Mouse (Mus musculus): Measurements from ENCODE around the gene Mrm1. TPM values are rescaled to one million over a fixed set of nuclear protein-coding genes. Genes with fewer than 3 reads are reported as not detected.

The Mrm1 gene
- polyA plus RNA-seq, 1 experiment = 11.4 TPM

DNA sequence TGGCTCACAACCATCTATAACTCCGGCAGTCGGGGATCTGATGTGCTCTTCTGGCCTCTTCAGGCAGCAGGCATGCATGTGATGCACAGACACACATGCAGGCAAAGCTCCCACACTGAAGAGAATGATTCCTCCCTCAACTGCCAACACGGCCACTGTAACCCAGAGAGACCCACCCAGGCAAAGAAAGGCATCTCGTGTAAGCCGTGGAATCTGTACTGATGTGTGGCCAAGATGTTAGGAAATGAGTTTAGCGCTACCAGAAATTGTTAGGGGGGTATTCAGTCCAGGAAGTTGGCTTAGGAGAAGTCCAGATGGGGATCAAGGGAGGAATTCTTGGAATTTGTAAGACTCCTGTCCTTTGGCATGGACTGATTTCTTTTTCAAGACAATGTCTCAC lies 28.9 kb downstream of the Mrm1 start:
- TF ChIP-seq SRF (IDR thresholded peaks at IDR 0.05; ENCODE audit: control insufficient read depth, insufficient read length, low read depth) (no peak), TCF12 (IDR thresholded peaks at IDR 0.05; ENCODE audit: insufficient read depth, poor library complexity, severe bottlenecking) (no peak), CEBPB (IDR thresholded peaks at IDR 0.05; ENCODE audit: insufficient read depth, poor library complexity, severe bottlenecking) (no peak), MYOD1 (IDR thresholded peaks at IDR 0.05; ENCODE audit: control insufficient read depth in 1 of 3, insufficient read length in 2 of 3, low read depth in 2 of 3) (no peak), REST (IDR thresholded peaks at IDR 0.05; ENCODE audit: insufficient read depth, insufficient read length) (no peak), MYOG (IDR thresholded peaks at IDR 0.05; ENCODE audit: control insufficient read depth in 1 of 3, insufficient read depth in 1 of 3, insufficient read length in 2 of 3, low read depth in 2 of 3) (no peak), MAX (IDR thresholded peaks at IDR 0.05; ENCODE audit: low read depth) (no peak), TCF3 (IDR thresholded peaks at IDR 0.05; ENCODE audit: insufficient read length, low read depth) (no peak), E2F4 (IDR thresholded peaks at IDR 0.05; ENCODE audit: insufficient read depth) (no peak), POLR2A (IDR thresholded peaks at IDR 0.05; ENCODE audit: insufficient read length, low read depth) (no peak), POLR2AphosphoS2 (IDR thresholded peaks at IDR 0.05; ENCODE audit: insufficient read length, low read depth) (no peak), USF1 (IDR thresholded peaks at IDR 0.05; ENCODE audit: low read depth) (no peak)
- Histone ChIP-seq H3K4me3 (no peak overlapping the region), H3K27me3 (ENCODE audit: control insufficient read depth, insufficient read depth, insufficient read length) (peaks cover 5% of the 10 kb centered on the region), H3K4me2 (ENCODE audit: low read depth) (no peak overlapping the region), H3K79me2 (ENCODE audit: control insufficient read depth, insufficient read depth) (no peaks in the 10 kb centered on the region), H3ac (ENCODE audit: control insufficient read depth, insufficient read length) (no peak overlapping the region), H3K36me3 (ENCODE audit: control insufficient read depth, insufficient read depth) (no peaks in the 10 kb centered on the region)

DNA sequence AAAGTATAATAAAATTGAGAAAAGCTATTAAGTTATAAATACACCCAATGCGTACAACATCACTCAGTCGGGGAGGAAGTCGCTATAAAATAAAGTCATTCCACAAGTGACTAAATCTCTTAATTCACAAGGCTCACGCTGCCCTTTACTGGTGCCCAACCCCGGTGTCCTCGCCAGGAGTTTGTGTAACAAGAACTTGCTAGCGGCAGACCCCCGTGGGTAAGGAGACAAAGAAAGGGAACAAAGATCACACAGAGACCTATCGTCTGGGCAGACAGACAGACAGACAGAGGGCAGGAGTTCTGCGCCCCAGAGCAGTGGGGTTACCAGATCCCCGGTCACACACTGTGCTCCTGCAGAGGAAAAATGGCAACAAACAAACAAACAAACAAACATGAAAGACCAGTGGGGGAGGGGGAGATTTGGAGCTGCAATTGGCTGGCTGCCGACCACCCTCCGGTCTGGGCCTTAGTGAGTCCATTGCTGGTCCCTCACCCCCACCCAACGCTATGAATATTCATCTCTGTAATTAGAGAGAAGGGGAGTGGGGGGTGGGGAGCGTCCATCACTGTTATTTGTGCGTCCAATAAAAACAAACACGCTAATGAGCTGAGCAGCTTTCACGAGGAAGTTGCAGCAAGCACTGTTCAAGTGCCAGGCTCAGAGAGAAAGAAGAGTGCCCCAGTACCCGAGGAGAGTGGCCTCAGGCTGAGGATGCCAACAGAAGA lies 39.0 kb downstream of the Mrm1 start:
- Histone ChIP-seq H3K36me3 (ENCODE audit: control insufficient read depth, insufficient read depth) (no peaks in the 10 kb centered on the region), H3K27me3 (ENCODE audit: control insufficient read depth, insufficient read depth, insufficient read length) (peaks cover 68% of the 10 kb centered on the region)

DNA sequence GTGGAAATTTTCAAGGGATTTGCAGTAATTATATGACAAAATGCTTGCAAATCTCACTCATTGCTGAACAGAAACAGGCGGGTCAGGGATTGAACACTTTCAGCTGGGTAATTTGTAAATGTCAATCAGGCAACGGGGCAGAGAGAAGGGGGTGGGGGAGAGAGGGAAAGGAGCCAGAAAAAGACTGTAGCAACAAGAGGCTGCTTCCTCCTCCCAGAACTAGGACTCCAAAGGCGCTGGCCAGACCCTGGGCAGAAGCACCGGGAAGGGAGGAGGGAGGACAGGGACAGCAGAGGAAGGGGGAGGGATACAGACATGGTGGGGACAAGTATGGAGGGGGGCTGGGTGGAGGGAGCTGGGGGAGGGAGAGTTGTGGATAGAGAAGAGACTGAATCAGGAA lies 43.8 kb downstream of the Mrm1 start:
- H3ac ChIP-seq (ENCODE audit: control insufficient read depth, insufficient read length) = no peak overlapping the region
- H3K79me2 ChIP-seq (ENCODE audit: control insufficient read depth, insufficient read depth) = no peaks in the 10 kb centered on the region
- TF ChIP-seq MYOG (IDR thresholded peaks at IDR 0.05; ENCODE audit: control insufficient read depth in 1 of 3, insufficient read depth in 1 of 3, insufficient read length in 2 of 3, low read depth in 2 of 3) (no peak), CEBPB (IDR thresholded peaks at IDR 0.05; ENCODE audit: insufficient read depth, poor library complexity, severe bottlenecking) (no peak), SRF (IDR thresholded peaks at IDR 0.05; ENCODE audit: control insufficient read depth, insufficient read length, low read depth) (no peak), TCF12 (IDR thresholded peaks at IDR 0.05; ENCODE audit: insufficient read depth, poor library complexity, severe bottlenecking) (no peak), TCF3 (IDR thresholded peaks at IDR 0.05; ENCODE audit: insufficient read length, low read depth) (no peak), MYOD1 (IDR thresholded peaks at IDR 0.05; ENCODE audit: control insufficient read depth in 1 of 3, insufficient read length in 2 of 3, low read depth in 2 of 3) (no peak), POLR2AphosphoS2 (IDR thresholded peaks at IDR 0.05; ENCODE audit: insufficient read length, low read depth) (no peak), POLR2A (IDR thresholded peaks at IDR 0.05; ENCODE audit: insufficient read length, low read depth) (no peak), MAX (IDR thresholded peaks at IDR 0.05; ENCODE audit: low read depth) (no peak), USF1 (IDR thresholded peaks at IDR 0.05; ENCODE audit: low read depth) (no peak), REST (IDR thresholded peaks at IDR 0.05; ENCODE audit: insufficient read depth, insufficient read length) (no peak), E2F4 (IDR thresholded peaks at IDR 0.05; ENCODE audit: insufficient read depth) (no peak)
- H3K4me2 ChIP-seq (ENCODE audit: low read depth) = no peak overlapping the region
- H3K36me3 ChIP-seq (ENCODE audit: control insufficient read depth, insufficient read depth) = no peaks in the 10 kb centered on the region
- peaks cover 78% of the 10 kb centered on the region for H3K27me3 ChIP-seq (ENCODE audit: control insufficient read depth, insufficient read depth, insufficient read length)
- no peak overlapping the region for H3K4me3 ChIP-seq

More for the DNA sequence above, 39.0 kb downstream of the Mrm1 start:
- Histone ChIP-seq H3ac (ENCODE audit: control insufficient read depth, insufficient read length) (no peak overlapping the region), H3K4me2 (ENCODE audit: low read depth) (no peak overlapping the region), H3K4me3 (no peak overlapping the region), H3K79me2 (ENCODE audit: control insufficient read depth, insufficient read depth) (no peaks in the 10 kb centered on the region)
- TF ChIP-seq SRF (IDR thresholded peaks at IDR 0.05; ENCODE audit: control insufficient read depth, insufficient read length, low read depth) = no peak
- no peak for TF ChIP-seq MYOG (IDR thresholded peaks at IDR 0.05; ENCODE audit: control insufficient read depth in 1 of 3, insufficient read depth in 1 of 3, insufficient read length in 2 of 3, low read depth in 2 of 3)
- no peak for TF ChIP-seq REST (IDR thresholded peaks at IDR 0.05; ENCODE audit: insufficient read depth, insufficient read length)
- no peak for TF ChIP-seq CEBPB (IDR thresholded peaks at IDR 0.05; ENCODE audit: insufficient read depth, poor library complexity, severe bottlenecking)
- no peak for TF ChIP-seq USF1 (IDR thresholded peaks at IDR 0.05; ENCODE audit: low read depth)
- no peak for TF ChIP-seq E2F4 (IDR thresholded peaks at IDR 0.05; ENCODE audit: insufficient read depth)
- TF ChIP-seq TCF12 (IDR thresholded peaks at IDR 0.05; ENCODE audit: insufficient read depth, poor library complexity, severe bottlenecking) = no peak
- no peak for TF ChIP-seq MAX (IDR thresholded peaks at IDR 0.05; ENCODE audit: low read depth)
- TF ChIP-seq POLR2AphosphoS2 (IDR thresholded peaks at IDR 0.05; ENCODE audit: insufficient read length, low read depth) = no peak
- no peak for TF ChIP-seq MYOD1 (IDR thresholded peaks at IDR 0.05; ENCODE audit: control insufficient read depth in 1 of 3, insufficient read length in 2 of 3, low read depth in 2 of 3)
- TF ChIP-seq POLR2A (IDR thresholded peaks at IDR 0.05; ENCODE audit: insufficient read length, low read depth) = no peak
- TF ChIP-seq TCF3 (IDR thresholded peaks at IDR 0.05; ENCODE audit: insufficient read length, low read depth) = no peak

DNA sequence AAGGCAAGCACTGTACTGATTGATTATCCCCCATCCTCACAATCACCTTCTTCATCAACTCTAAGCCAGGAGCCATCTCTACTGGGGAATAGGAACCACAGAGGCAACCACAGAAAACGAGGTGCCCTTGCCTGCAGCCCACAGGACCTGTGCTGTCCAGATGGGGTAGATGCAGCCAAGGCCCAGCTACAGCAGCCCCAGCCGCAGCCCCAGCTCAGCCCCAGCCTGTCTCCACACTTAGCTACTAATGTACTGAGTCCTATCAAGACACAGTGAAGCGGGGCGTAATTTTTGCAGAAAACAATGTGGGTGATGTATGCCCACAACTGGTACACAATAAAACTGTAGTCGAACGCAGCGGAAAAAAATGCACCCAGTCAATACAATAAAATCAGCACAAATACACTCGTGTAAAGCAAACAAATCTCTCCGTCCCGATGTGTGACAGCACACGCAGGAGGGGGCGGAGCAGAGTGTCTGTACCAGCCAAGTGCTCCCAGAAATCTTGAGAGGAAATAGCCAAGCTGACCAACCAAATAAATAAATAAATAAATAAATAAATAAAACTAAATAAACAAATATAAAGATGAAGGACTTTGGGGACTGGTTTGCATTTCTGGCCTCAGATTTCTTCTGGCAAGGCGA lies 44.3 kb downstream of the Mrm1 start:
- TF ChIP-seq POLR2AphosphoS2 (IDR thresholded peaks at IDR 0.05; ENCODE audit: insufficient read length, low read depth) = no peak
- TF ChIP-seq TCF3 (IDR thresholded peaks at IDR 0.05; ENCODE audit: insufficient read length, low read depth) = no peak
- TF ChIP-seq CEBPB (IDR thresholded peaks at IDR 0.05; ENCODE audit: insufficient read depth, poor library complexity, severe bottlenecking) = no peak
- no peak for TF ChIP-seq MAX (IDR thresholded peaks at IDR 0.05; ENCODE audit: low read depth)
- no peak for TF ChIP-seq MYOD1 (IDR thresholded peaks at IDR 0.05; ENCODE audit: control insufficient read depth in 1 of 3, insufficient read length in 2 of 3, low read depth in 2 of 3)
- no peak for TF ChIP-seq SRF (IDR thresholded peaks at IDR 0.05; ENCODE audit: control insufficient read depth, insufficient read length, low read depth)
- Histone ChIP-seq H3K36me3 (ENCODE audit: control insufficient read depth, insufficient read depth) (no peaks in the 10 kb centered on the region), H3ac (ENCODE audit: control insufficient read depth, insufficient read length) (no peak overlapping the region), H3K27me3 (ENCODE audit: control insufficient read depth, insufficient read depth, insufficient read length) (peaks cover 78% of the 10 kb centered on the region), H3K79me2 (ENCODE audit: control insufficient read depth, insufficient read depth) (no peaks in the 10 kb centered on the region), H3K4me2 (ENCODE audit: low read depth) (no peak overlapping the region), H3K4me3 (no peak overlapping the region)
